Mouse (Mus musculus) urinary bladder, postnatal 4 days (tissue): ENCODE results near the gene Mt3.

Experiments used
- DNase-seq, 2 experiments: peaks; one replicate each; pipeline ENCODE4 v3.0.0; 2021 to 2022; ENCODE audit warnings: low spot score in 2 of 2

The Mt3 gene

GRCm38 (mm10) chr8:94185791-94186190 is 33.4 kb downstream of the Mt3 start:
- DNase-seq = no peak

- DNase-seq = peak; percentile 70 to 82
Measured at GRCm38 (mm10) chr8:94186542-94186941, 34.1 kb downstream of the Mt3 start.

- no peak for DNase-seq
Measured at GRCm38 (mm10) chr8:94187290-94188002, 35.0 kb downstream of the Mt3 start.

- no peak for DNase-seq
Measured at GRCm38 (mm10) chr8:94189275-94190031, 37.0 kb downstream of the Mt3 start.

GRCm38 (mm10) chr8:94191101-94191691 is 38.8 kb downstream of the Mt3 start:
- peak; percentile 58 to 79 for DNase-seq

- DNase-seq = no peak
Measured at GRCm38 (mm10) chr8:94192926-94193325, 40.5 kb downstream of the Mt3 start.

GRCm38 (mm10) chr8:94194591-94195223 is 42.3 kb downstream of the Mt3 start:
- DNase-seq = no peak

- no peak for DNase-seq
Measured at GRCm38 (mm10) chr8:94199202-94199869, 46.9 kb downstream of the Mt3 start.
